Mouse (Mus musculus) layer of hippocampus, adult 2 months (tissue): ENCODE measurements around the gene Cyp3a13. TPM values are rescaled to one million over a fixed set of nuclear protein-coding genes. Genes with fewer than 3 reads are reported as not detected.
A peak's percentile ranks its signal among the peaks of the same experiment; 100 is the strongest.
"Not testable (repeated sequence)": the region's sequence is repeated elsewhere in the genome, so short reads cannot be mapped to it uniquely, and the experiment has no call there.

Experiments
- DNase-seq, 2 experiments: peaks; one replicate each; pipeline ENCODE4 v3.0.0; 2022; ENCODE audit warnings: low spot score in 2 of 2
- H3K27ac ChIP-seq: fragments of 200-600 bp; 2 replicates; pipeline ENCODE4 v1.8.1; 2022
- H3K4me3 ChIP-seq: fragments of 200-600 bp; 2 replicates; pipeline ENCODE4 v1.8.1; 2022; ENCODE audit warnings: mild to moderate bottlenecking
- CTCF ChIP-seq: fragments of 200-600 bp; conservative IDR thresholded peaks from 2 replicates; pipeline ENCODE4 v1.8.1; 2022; ENCODE audit warnings: antibody characterized with exemption, mild to moderate bottlenecking, moderate library complexity
- long read RNA-seq, 2 experiments: library from polyadenylated mRNA; stranded (forward); transcript quantifications; one replicate each; pipeline ENCODE4 v2.0.0; 2021; ENCODE audit warnings: borderline mapping rate in 2 of 2
- total RNA-seq, 2 experiments: library from RNA; stranded (reverse); gene quantifications; 2 replicates each; pipeline ENCODE4 v1.2.3; 2021

Cyp3a13 gene
- total RNA-seq: under 1 TPM; 0.22 to 0.23 TPM
- long read RNA-seq, experiment 1, partial matches to known transcripts: 0 of 2 reads
- long read RNA-seq, experiment 1, other reads (novel, unspliced or antisense): 2 of 2 reads
- long read RNA-seq, experiment 2: 0 reads

- H3K4me3 ChIP-seq: no peak within 1 kb of the TSS
- TF ChIP-seq CTCF: no peak
- DNase-seq: no peak
- H3K27ac ChIP-seq: no peak within 1 kb of the TSS
Observed at GRCm38 (mm10) chr5:137921532-137921931, at the start of gene Cyp3a13. TSS of gene Cyp3a13 (minus strand) at chr5:137921619.

- DNase-seq: peak; percentile 14 to 64
- H3K27ac ChIP-seq: no peak overlapping the region; the same call in 1 of the 2 replicates
- no peak overlapping the region for H3K4me3 ChIP-seq
- no peak for TF ChIP-seq CTCF
Observed at GRCm38 (mm10) chr5:137966492-137966891, 45.1 kb upstream of the Cyp3a13 start.

GRCm38 (mm10) chr5:137962945-137963344 is 41.5 kb upstream of the Cyp3a13 start, which contains the start of gene Gjc3:
TSS of gene Gjc3 (minus strand) at chr5:137963098.
- DNase-seq: peak; percentile 11 to 13
- H3K4me3 ChIP-seq: peak within 1 kb of the TSS; percentile 37
- TF ChIP-seq CTCF: no peak

GRCm38 (mm10) chr5:137956404-137956803 is 35.0 kb upstream of the Cyp3a13 start:
- no peak for DNase-seq
- TF ChIP-seq CTCF: no peak
- Histone ChIP-seq H3K4me3 (no peak overlapping the region), H3K27ac (no peak overlapping the region)

More at GRCm38 (mm10) chr5:137962945-137963344, 41.5 kb upstream of the Cyp3a13 start, which contains the start of gene Gjc3:
- H3K27ac ChIP-seq: peak within 1 kb of the TSS; percentile 73

GRCm38 (mm10) chr5:137951218-137951617 is 29.8 kb upstream of the Cyp3a13 start:
- H3K4me3 ChIP-seq: no peak overlapping the region
- H3K27ac ChIP-seq: no peak overlapping the region
- TF ChIP-seq CTCF: peak; percentile 66
- DNase-seq: peak in 1 of 2 experiments; percentile 10

GRCm38 (mm10) chr5:137947303-137947702 is 25.9 kb upstream of the Cyp3a13 start:
- DNase-seq: no peak
- TF ChIP-seq CTCF: no peak
- no peak overlapping the region for H3K4me3 ChIP-seq
- H3K27ac ChIP-seq: no peak overlapping the region

GRCm38 (mm10) chr5:137943133-137943532 is 21.7 kb upstream of the Cyp3a13 start:
- H3K4me3 ChIP-seq: no peak overlapping the region
- H3K27ac ChIP-seq: no peak overlapping the region
- no peak for DNase-seq
- no peak for TF ChIP-seq CTCF

- TF ChIP-seq CTCF: no peak
- no peak overlapping the region for H3K4me3 ChIP-seq
- no peak overlapping the region for H3K27ac ChIP-seq
- no peak for DNase-seq
Observed at GRCm38 (mm10) chr5:137940948-137941347, 19.5 kb upstream of the Cyp3a13 start.

- no peak overlapping the region for H3K27ac ChIP-seq
- TF ChIP-seq CTCF: peak; percentile 55
Observed at GRCm38 (mm10) chr5:137937238-137937637, 15.8 kb upstream of the Cyp3a13 start.

GRCm38 (mm10) chr5:137936486-137936885 is 15.1 kb upstream of the Cyp3a13 start:
- Histone ChIP-seq H3K4me3 (no peak overlapping the region), H3K27ac (no peak overlapping the region)
- TF ChIP-seq CTCF: no peak
- DNase-seq: no peak

More at GRCm38 (mm10) chr5:137937238-137937637, 15.8 kb upstream of the Cyp3a13 start:
- DNase-seq: no peak
- H3K4me3 ChIP-seq: no peak overlapping the region

GRCm38 (mm10) chr5:137933934-137934333 is 12.5 kb upstream of the Cyp3a13 start:
- not testable (repeated sequence) for H3K27ac ChIP-seq, DNase-seq, H3K4me3 ChIP-seq

GRCm38 (mm10) chr5:137928439-137928838 is 7.0 kb upstream of the Cyp3a13 start:
- H3K27ac ChIP-seq: no peak overlapping the region
- no peak for DNase-seq
- no peak for TF ChIP-seq CTCF

GRCm38 (mm10) chr5:137922171-137922570 is 752 bp upstream of the Cyp3a13 start:
- TF ChIP-seq CTCF: no peak
- no peak overlapping the region for H3K27ac ChIP-seq
- no peak for DNase-seq
- no peak overlapping the region for H3K4me3 ChIP-seq

More at GRCm38 (mm10) chr5:137928439-137928838, 7.0 kb upstream of the Cyp3a13 start:
- no peak overlapping the region for H3K4me3 ChIP-seq

GRCm38 (mm10) chr5:137915550-137915949 is 5.9 kb downstream of the Cyp3a13 start:
- no peak overlapping the region for H3K27ac ChIP-seq
- no peak overlapping the region for H3K4me3 ChIP-seq

More at GRCm38 (mm10) chr5:137915550-137915949, 5.9 kb downstream of the Cyp3a13 start:
- no peak for TF ChIP-seq CTCF
- no peak for DNase-seq
